Mouse (Mus musculus) myocyte (in vitro differentiated cells): ENCODE measurements around the gene Sirpa.

Source experiments
- E2F4 ChIP-seq: IDR thresholded peaks from one replicate; pipeline ENCODE4 v1.6.1; 2011; ENCODE audit warnings: mild to moderate bottlenecking, control low read depth, moderate library complexity; ENCODE audit not compliant: insufficient read depth
- MAX ChIP-seq: IDR thresholded peaks from one replicate; pipeline ENCODE4 v1.6.1; 2011; ENCODE audit warnings: low read depth, mild to moderate bottlenecking, control low read depth
- MYOD1 ChIP-seq, 3 experiments: IDR thresholded peaks; one replicate each; pipeline ENCODE4 v1.6.1; 2011; ENCODE audit warnings: control low read depth in 2 of 3, low read depth in 2 of 3, mild to moderate bottlenecking in 2 of 3, moderate library complexity in 1 of 3; ENCODE audit not compliant: insufficient read length in 2 of 3, control insufficient read depth in 1 of 3
- MYOG ChIP-seq, 3 experiments: IDR thresholded peaks; one replicate each; pipeline ENCODE4 v1.6.1; 2011; ENCODE audit warnings: control low read depth in 2 of 3, low read depth in 2 of 3, mild to moderate bottlenecking in 2 of 3; ENCODE audit not compliant: insufficient read length in 2 of 3, control insufficient read depth in 1 of 3, insufficient read depth in 1 of 3
- POLR2A ChIP-seq: IDR thresholded peaks from one replicate; pipeline ENCODE4 v1.6.1; 2011; ENCODE audit warnings: low read depth, mild to moderate bottlenecking, control low read depth, moderate library complexity; ENCODE audit not compliant: insufficient read length
- POLR2AphosphoS2 ChIP-seq: IDR thresholded peaks from one replicate; pipeline ENCODE4 v1.6.1; 2011; ENCODE audit warnings: low read depth, control low read depth; ENCODE audit not compliant: insufficient read length
- SRF ChIP-seq: IDR thresholded peaks from one replicate; pipeline ENCODE4 v1.6.1; 2011; ENCODE audit warnings: low read depth; ENCODE audit not compliant: control insufficient read depth, insufficient read length
- TCF12 ChIP-seq: IDR thresholded peaks from one replicate; pipeline ENCODE4 v1.6.1; 2011; ENCODE audit warnings: mild to moderate bottlenecking, control low read depth; ENCODE audit not compliant: poor library complexity, insufficient read depth, severe bottlenecking
- USF1 ChIP-seq: IDR thresholded peaks from one replicate; pipeline ENCODE4 v1.6.1; 2011; ENCODE audit warnings: low read depth, mild to moderate bottlenecking, control low read depth, moderate library complexity

GRCm38 (mm10) chr2:129662484-129662883, 69.8 kb downstream of the Sirpa start:
- no peak for TF ChIP-seq POLR2AphosphoS2
- no peak for TF ChIP-seq E2F4
- no peak for TF ChIP-seq MYOG (IDR thresholded peaks at IDR 0.05; ENCODE audit: control insufficient read depth in 1 of 3, insufficient read depth in 1 of 3, insufficient read length in 2 of 3, low read depth in 2 of 3)
- TF ChIP-seq MYOD1 (IDR thresholded peaks at IDR 0.05; ENCODE audit: control insufficient read depth in 1 of 3, insufficient read length in 2 of 3, low read depth in 2 of 3): no peak
- no peak for TF ChIP-seq USF1
- no peak for TF ChIP-seq POLR2A
- TF ChIP-seq MAX: no peak
- TF ChIP-seq SRF: no peak
- no peak for TF ChIP-seq TCF12
